Mouse (Mus musculus) lung, adult 18-20 months (tissue): ENCODE measurements around the gene Ist1.

Experiments used
- DNase-seq, 2 experiments: peaks; one replicate each; pipeline ENCODE4 v3.0.0; 2022; ENCODE audit warnings: mixed read lengths in 2 of 2

The Ist1 gene

GRCm38 (mm10) chr8:109693146-109693900, at the start of gene Ist1:
Ist1 (minus strand) TSS chr8:109693260.
- DNase-seq, result peak; percentile 98 to 99

GRCm38 (mm10) chr8:109738049-109738380, 45.0 kb upstream of the Ist1 start:
- no peak for DNase-seq

- DNase-seq, result peak; percentile 81 to 84
Measured at GRCm38 (mm10) chr8:109737237-109738048, 44.4 kb upstream of the Ist1 start, which contains the start of gene Atxn1l. Atxn1l (minus strand) TSS chr8:109737739.

GRCm38 (mm10) chr8:109736819-109737218, 43.8 kb upstream of the Ist1 start:
- DNase-seq, result no peak

GRCm38 (mm10) chr8:109734018-109734417, 41.0 kb upstream of the Ist1 start:
- DNase-seq, result no peak

- DNase-seq, result no peak
Measured at GRCm38 (mm10) chr8:109731012-109731411, 38.0 kb upstream of the Ist1 start.

- no peak for DNase-seq
Measured at GRCm38 (mm10) chr8:109725106-109725505, 32.0 kb upstream of the Ist1 start.

- DNase-seq, result no peak
Measured at GRCm38 (mm10) chr8:109714961-109715360, 21.9 kb upstream of the Ist1 start.

- no peak for DNase-seq
Measured at GRCm38 (mm10) chr8:109712521-109712920, 19.5 kb upstream of the Ist1 start.

- no peak for DNase-seq
Measured at GRCm38 (mm10) chr8:109707921-109708320, 14.9 kb upstream of the Ist1 start.

GRCm38 (mm10) chr8:109706874-109707237, 13.8 kb upstream of the Ist1 start:
- peak; percentile 77 to 86 for DNase-seq

- peak in 1 of 2 experiments; percentile 27 for DNase-seq
Measured at GRCm38 (mm10) chr8:109706076-109706873, 13.2 kb upstream of the Ist1 start.

- DNase-seq, result peak; percentile 93 to 95
Measured at GRCm38 (mm10) chr8:109705320-109706075, 12.4 kb upstream of the Ist1 start, which contains the start of gene Zfp821. Zfp821 (plus strand) TSS chr8:109705546.

GRCm38 (mm10) chr8:109704565-109705319, 11.7 kb upstream of the Ist1 start:
- peak; percentile 63 to 74 for DNase-seq

GRCm38 (mm10) chr8:109698477-109698876, 5.4 kb upstream of the Ist1 start:
- no peak for DNase-seq

- DNase-seq, result no peak
Measured at GRCm38 (mm10) chr8:109697754-109698153, 4.7 kb upstream of the Ist1 start.

- DNase-seq, result no peak
Measured at GRCm38 (mm10) chr8:109694154-109694553, 1.1 kb upstream of the Ist1 start.

GRCm38 (mm10) chr8:109692443-109693145, 466 bp downstream of the Ist1 start:
- peak in 1 of 2 experiments; percentile 56 for DNase-seq

GRCm38 (mm10) chr8:109691769-109692168, 1.3 kb downstream of the Ist1 start:
- peak in 1 of 2 experiments; percentile 15 for DNase-seq

GRCm38 (mm10) chr8:109687248-109687647, 5.8 kb downstream of the Ist1 start:
- no peak for DNase-seq

- DNase-seq, result no peak
Measured at GRCm38 (mm10) chr8:109682120-109682519, 10.9 kb downstream of the Ist1 start.
